Mouse (Mus musculus): ENCODE results near the gene Itprid1.
A peak's percentile ranks its signal among the peaks of the same experiment; 100 is the strongest.

The Itprid1 gene

DNA sequence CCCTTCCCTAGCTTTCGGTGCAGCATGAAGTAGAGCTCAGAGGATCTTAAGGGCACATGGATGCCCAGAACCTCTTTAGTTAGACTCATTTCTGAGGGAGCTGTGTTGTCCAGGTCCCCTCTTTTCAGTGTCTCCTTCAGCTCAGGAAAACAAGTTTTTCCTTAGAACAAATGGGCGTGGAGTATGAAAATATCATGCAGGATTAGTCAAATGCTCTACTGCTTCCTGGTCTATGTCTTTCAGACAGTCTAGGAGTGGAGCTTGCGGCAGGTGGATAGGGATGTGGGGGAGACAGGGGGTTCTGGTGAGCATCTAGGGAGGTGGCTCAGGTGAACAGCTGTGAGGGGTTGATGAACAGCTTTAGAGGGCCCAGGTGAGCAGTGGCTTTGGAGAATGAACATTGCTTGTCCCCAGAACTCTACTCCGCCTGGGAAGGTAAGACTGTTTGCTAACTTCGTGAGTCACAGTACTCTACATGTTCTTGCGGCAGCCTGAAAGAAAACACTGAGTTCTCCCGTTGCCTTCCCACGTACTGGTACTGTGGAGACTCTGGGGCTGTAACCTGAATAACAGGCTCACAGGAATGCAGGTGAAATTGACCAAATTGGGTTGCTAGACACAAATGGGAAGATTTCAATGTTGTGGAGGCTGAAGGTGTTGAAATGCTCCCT, at the start of gene Itprid1:
Gene Itprid1 (plus strand): TSS at position 246 of the 671 bp plus-strand sequence.
- DNase-seq (ENCODE audit: low spot score in 2 of 2) = no peak

DNA sequence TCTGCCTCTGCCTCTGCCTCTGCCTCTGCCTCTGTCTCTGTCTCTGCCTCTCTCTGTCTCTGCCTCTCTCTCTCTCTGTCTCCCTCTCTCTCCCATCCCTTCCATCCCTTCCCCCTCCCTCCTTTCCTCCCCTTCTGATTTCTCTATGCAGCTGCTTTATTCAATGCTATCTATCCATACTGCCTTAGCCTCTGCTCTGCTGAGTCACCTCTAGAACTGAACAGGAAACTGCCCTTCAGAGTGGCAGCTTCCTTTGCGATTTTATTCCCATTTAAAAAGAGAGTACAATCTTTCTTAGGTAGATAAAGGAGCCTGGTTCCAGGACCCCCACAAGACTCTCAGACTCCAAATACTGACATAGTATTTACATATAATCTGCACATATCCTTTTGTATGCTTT, 47.1 kb upstream of the Itprid1 start:
- no peak for DNase-seq (ENCODE audit: low spot score in 2 of 2)

GRCm38 (mm10) chr6:55791852-55792496, 44.7 kb upstream of the Itprid1 start:
- no peak for DNase-seq (ENCODE audit: low spot score in 2 of 2)

DNA sequence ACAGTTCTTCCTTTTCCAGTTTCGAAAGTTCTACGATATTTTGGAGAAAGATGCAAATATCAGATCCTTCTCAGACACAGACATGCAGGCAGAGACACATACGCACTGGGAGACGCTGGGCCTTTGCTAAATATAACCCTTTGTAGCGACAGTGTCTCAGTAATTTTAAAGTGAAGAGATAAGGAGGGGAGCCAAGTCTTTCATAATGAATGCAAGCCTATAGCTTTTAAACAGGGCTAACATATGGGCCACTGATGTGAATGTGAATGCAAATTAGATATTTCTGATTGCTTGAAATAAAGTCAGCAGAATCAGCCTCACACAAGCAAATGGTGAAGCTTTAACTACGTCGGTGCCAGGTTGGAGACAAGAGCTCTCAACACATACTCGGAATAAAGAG, 44.2 kb upstream of the Itprid1 start:
- no peak for DNase-seq (ENCODE audit: low spot score in 2 of 2)

DNA sequence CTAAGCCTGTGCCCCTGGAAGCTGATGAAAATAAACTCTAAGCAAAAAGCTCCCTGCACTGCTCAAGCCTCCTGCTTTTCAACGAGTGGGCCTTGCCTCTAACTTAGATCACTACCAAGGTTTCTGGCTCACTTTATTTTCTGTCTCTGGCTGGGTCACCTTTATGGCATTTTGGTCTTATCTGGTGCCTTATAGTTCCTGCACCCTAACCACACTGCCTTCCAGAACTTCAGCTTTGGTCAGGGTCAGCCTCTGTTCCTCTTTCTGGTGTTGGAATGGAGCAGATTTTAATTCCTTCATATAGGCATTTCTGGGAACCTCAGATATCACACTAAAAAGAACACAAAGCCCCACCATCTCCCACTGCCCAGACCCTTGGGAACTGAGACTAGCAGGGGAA, 34.0 kb upstream of the Itprid1 start:
- DNase-seq (ENCODE audit: low spot score in 2 of 2) = no peak

GRCm38 (mm10) chr6:55803357-55803756, 33.3 kb upstream of the Itprid1 start:
- DNase-seq (ENCODE audit: low spot score in 2 of 2) = no peak

DNA sequence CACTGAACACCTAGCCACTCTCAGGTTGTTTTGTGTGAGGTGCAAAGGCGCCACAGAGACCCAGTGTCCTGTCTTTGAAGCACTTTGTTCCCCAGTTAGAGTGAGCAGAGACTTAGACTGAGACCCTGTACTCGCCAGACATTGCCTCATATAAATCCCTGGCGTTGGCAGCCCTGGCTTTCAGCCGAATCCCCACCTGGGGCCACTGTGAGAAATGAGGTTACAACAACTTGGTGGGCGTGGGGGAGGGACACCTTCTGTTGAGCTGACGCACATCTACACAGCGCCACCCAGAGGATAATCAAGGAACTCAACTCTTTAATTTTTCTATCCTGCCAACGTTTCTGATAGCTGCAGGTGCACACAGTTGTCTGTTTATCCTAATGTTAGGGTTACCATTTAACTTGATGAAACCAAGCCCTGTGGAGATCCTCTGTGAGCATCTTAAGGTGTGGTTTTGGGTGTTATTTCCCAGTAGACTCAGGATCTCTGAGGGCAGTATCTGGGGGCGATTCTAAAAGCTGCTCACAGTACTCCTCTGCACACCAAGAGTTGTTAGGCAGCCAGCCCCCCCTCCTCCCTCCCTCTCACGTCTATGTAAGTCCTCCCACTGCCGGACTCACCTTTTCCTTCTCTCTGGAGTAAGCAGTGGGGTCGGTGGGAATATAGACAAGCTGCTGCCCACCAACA, 32.6 kb upstream of the Itprid1 start:
- DNase-seq (ENCODE audit: low spot score in 2 of 2) = peak; percentile 45 to 91

DNA sequence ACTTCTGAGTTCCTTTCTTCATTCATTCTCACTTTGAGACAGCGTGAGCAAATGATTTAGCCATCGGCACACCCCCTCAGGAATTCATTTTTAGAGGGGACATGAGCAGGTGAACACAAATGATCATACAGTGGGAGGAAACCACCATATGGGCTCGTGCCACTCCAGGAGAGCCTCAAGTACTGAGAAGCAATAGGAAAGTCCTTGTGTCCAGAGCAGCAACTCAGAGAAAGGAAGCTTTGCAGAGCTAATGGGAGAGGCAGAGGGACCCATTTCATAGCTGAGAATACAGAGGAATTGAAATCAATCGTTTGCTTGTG, 32.1 kb upstream of the Itprid1 start:
- no peak for DNase-seq (ENCODE audit: low spot score in 2 of 2)

DNA sequence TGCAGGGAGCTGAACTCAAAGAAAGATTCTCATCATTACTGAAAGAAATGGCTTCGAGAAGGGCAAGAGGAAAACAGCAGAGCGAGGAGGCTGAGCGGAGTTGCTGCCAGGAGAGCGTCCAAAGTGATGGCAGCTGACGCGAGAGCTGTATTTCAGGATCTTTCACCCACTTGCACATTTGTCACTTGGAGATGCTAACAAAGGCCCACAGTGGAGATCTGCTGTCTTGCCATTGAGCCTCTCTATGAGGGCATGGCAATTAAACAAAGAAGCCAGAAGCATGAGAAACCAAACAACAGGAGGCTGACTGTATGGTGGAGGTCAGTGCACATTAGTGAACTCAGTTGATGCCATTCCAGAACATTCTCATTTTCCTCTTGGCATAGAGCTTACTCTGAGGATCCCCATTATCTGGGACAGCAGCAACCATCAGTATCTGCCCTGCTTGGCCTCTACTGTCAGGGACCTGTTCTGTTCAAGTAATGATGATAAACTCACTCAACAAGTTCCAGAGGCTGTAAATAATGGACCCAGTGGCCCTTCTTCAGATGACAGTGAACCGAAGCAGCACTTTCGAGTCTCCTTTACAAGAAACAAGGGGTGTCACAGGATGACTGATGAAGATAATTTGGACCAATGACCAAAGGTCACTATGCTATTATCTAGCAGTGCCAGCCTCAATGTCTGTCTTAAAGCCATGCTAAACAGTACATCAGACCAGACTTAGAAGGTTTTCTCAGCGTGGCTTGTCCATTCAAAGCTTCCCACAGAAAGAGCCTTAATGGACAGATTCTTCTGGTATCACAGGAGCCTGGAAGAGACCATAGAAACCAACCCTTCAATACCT, 31.2 kb upstream of the Itprid1 start:
- DNase-seq (ENCODE audit: low spot score in 2 of 2) = no peak

DNA sequence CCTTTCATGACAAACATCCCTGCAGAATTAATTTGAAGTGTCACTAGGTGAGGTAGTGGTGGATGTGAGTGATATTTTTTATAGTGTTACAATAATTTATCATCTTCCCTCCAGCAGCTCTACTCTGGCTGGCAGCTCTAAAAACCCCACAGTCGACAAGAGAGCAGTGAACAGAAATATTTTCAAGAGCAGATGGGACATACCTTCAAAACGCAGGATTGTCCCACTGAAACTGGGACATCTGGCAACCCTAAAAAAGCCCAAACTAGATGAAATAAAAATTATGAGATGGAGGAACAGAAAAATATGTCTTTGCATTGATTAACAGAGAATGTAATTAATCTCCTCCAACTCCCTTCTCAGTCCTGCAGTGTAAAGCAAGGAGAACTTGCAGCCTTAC, 30.2 kb upstream of the Itprid1 start:
- DNase-seq (ENCODE audit: low spot score in 2 of 2) = no peak

DNA sequence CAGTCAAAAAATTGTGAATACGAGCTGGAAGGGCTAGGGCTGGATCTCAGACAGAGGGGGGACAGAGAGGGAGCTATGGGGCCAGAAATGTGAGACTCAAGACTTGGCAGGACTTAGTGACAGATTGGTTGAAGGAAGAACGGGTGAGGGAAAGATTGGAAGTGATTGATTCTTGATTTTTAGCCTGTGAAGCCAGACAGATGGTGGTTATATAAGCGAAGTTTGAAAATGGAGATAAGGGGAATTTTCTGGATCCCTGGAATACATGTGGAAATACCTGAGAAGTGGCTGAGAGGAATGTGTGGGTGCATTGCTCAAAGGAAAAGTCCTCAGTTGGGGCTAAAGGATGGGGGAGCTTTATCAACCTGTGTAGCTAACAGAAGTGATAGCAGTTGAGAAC, 28.0 kb upstream of the Itprid1 start:
- DNase-seq (ENCODE audit: low spot score in 2 of 2) = no peak

- DNase-seq (ENCODE audit: low spot score in 2 of 2) = no peak
Observed at GRCm38 (mm10) chr6:55811153-55811552, 25.5 kb upstream of the Itprid1 start.

DNA sequence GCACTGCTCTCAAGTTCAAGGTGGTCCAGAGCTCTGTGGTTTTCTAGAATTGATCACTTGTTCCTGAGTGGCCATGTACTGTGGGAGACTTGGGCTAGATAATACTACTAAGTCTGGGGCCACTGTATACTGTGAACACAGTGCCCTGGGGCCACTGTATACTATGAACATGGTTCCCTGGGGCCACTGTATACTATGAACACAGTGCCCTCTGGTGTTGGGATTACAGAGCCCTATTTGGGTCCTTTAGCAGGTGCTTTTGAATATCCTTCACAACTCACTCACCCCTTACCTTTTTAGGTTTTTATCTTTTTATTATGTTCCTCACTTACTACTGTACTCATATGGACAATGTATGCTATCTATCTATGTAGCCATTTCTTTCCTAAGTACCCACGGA, 24.3 kb upstream of the Itprid1 start:
- no peak for DNase-seq (ENCODE audit: low spot score in 2 of 2)

- no peak for DNase-seq (ENCODE audit: low spot score in 2 of 2)
Observed at GRCm38 (mm10) chr6:55814184-55814926, 22.3 kb upstream of the Itprid1 start.

DNA sequence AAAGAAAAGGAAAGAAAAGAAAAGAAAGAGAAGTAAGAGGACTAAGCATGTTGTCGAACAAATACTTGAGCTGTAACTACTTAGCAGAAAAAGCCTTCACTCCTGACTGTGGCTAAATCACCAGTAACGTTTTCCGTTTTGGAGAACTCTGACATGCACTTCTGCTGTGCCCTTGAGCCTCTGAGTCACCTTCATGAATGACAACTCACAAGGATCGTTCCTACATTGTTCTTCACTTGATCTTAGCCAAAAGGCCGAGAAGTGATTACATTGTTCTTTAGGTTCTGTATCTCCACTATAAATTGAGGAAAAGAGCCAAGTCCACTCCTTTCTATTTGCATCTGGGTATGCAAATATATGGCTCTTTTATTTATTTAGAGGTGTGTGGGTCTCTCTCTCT, 19.8 kb upstream of the Itprid1 start:
- no peak for DNase-seq (ENCODE audit: low spot score in 2 of 2)

GRCm38 (mm10) chr6:55829722-55830121, 7.0 kb upstream of the Itprid1 start:
- no peak for DNase-seq (ENCODE audit: low spot score in 2 of 2)

DNA sequence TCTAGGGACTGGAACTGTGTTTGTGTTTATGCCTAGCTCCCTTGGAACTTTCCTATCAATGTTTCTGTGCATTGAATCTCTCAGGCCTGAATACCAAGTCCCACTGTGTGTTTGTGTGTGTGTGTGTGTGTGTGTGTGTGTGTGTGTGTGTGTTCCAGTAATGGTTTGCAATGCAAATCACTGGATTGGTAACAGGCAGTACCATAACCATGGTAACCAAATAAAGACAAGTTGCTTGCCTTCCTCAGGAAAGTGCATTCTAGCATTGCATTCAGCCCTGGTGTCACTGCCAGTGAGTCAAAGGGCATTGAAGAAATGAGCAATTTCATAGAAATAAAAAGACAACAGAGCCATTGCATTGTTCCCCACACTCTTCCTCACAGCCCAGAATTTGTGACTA, 15.9 kb downstream of the Itprid1 start:
- no peak for DNase-seq (ENCODE audit: low spot score in 2 of 2)

GRCm38 (mm10) chr6:55856085-55856484, 19.4 kb downstream of the Itprid1 start:
- no peak for DNase-seq (ENCODE audit: low spot score in 2 of 2)

- DNase-seq (ENCODE audit: low spot score in 2 of 2) = no peak
Observed at GRCm38 (mm10) chr6:55865206-55865605, 28.5 kb downstream of the Itprid1 start.

DNA sequence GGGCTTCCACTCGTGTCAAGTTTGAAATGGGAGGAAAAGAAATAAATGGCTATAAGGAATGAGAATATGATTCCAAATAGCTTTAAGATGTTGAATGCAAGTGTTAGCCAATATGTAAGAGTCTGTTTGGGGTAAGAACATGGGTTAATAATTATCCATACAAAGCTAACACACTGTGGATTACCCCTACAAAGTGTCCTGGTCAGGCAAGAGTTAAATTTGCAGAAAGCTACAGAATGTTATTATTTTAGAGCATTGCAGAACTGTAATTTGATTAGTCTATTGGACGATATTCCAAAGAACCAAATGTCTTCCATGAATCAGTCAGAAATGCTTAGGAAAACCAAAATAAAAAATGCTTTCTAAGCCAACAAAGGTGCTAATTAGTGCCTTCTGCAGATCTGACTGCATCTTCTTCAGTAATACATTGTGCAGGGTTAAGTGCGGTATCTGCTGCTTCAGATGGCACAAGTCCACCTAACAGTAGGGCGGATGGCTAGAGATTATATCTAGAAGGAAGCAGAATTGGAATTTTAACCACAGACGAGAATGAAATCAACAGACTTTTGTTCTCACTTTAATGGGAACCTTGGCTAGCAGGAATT, 42.8 kb downstream of the Itprid1 start:
- no peak for DNase-seq (ENCODE audit: low spot score in 2 of 2)

DNA sequence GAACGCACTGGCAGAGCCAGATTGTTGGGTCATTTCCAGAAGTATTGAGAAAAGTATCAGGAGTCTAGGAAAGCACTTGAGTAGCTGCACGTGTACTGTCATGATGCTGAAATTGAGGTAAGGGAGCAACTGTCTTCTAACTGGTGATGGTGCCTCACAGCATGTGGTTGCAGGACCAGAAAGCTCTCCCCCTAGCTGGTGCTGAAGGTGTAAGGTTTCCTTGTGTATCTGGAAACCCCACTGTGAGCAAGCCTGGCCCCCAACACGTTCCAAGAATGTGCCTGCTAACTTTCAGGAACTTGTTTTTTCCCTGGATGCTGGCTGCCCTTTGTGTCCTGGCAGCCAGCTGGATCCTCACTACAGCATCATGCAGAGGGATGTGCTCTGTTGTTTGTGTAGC, 44.2 kb downstream of the Itprid1 start:
- DNase-seq (ENCODE audit: low spot score in 2 of 2) = no peak

All from cerebellum, postnatal 4 days (tissue).